Mouse (Mus musculus) forebrain, embryonic 14.5 days (tissue): ENCODE measurements around the gene Zfyve9. TPM values are rescaled to one million over a fixed set of nuclear protein-coding genes. Genes with fewer than 3 reads are reported as not detected.
A peak's percentile ranks its signal among the peaks of the same experiment; 100 is the strongest.

ENCODE experiments used
- ATAC-seq: fragments of 200-750 bp; cut with Nextera tagmentation; 2 replicates; pipeline ENCODE4 v1.8.0; 2017; ENCODE audit warnings: mild to moderate bottlenecking, moderate library complexity
- DNase-seq: peaks from one replicate; pipeline ENCODE4 v3.0.0-alpha.2; 2015; ENCODE audit warnings: low spot score
- H3K27ac ChIP-seq: fragments of 300-500 bp; sonication (generic); 2 replicates; pipeline ENCODE4 v1.5.1; 2014; ENCODE audit warnings: low read depth, mild to moderate bottlenecking, control low read depth, low read length, moderate library complexity
- H3K27me3 ChIP-seq: fragments of 300-500 bp; sonication (generic); replicated peaks from 2 replicates; pipeline ENCODE4 v1.6.1; 2014; ENCODE audit warnings: low read length, control low read depth, mixed read lengths; ENCODE audit not compliant: control insufficient read depth, insufficient read depth
- H3K36me3 ChIP-seq: fragments of 300-500 bp; sonication (generic); 2 replicates; pipeline ENCODE4 v1.6.1; 2014; ENCODE audit warnings: low read length, control low read depth; ENCODE audit not compliant: control insufficient read depth, insufficient read depth
- H3K4me1 ChIP-seq: fragments of 300-500 bp; sonication (generic); 2 replicates; pipeline ENCODE4 v1.6.1; 2014; ENCODE audit warnings: antibody characterized with exemption, low read length, control low read depth; ENCODE audit not compliant: control insufficient read depth, insufficient read depth
- H3K4me2 ChIP-seq: fragments of 300-500 bp; sonication (generic); 2 replicates; pipeline ENCODE4 v1.6.1; 2014; ENCODE audit warnings: mild to moderate bottlenecking, control low read depth, low read length
- H3K4me3 ChIP-seq: fragments of 300-500 bp; sonication (generic); 2 replicates; pipeline ENCODE4 v1.5.1; 2014; ENCODE audit warnings: low read depth, low read length, control low read depth
- H3K9ac ChIP-seq: fragments of 300-500 bp; sonication (generic); 2 replicates; pipeline ENCODE4 v1.6.1; 2014; ENCODE audit warnings: mild to moderate bottlenecking, low read length, control low read depth, moderate library complexity
- H3K9me3 ChIP-seq: fragments of 300-500 bp; sonication (generic); replicated peaks from 2 replicates; pipeline ENCODE4 v1.6.1; 2016; ENCODE audit warnings: low read length, control low read depth, mixed read lengths; ENCODE audit not compliant: control insufficient read depth
- WGBS: fragments of 180-500 bp; shearing (Covaris S2); extraction: QIAGEN DNeasy Blood & Tissue Kit; methylation state at CpG from one replicate; pipeline ENCODE4 v1.1.7; 2014; 5-methylcytosine and 5-hydroxymethylcytosine counted together
- polyA plus RNA-seq: library from polyadenylated mRNA; unstranded; fragments of >200 nt; fragmentation: Nextera tagmentation; extraction: Ambion mirVana; gene quantifications from 2 replicates; pipeline ENCODE4 v1.2.1, GENCODE M21; 2014

Zfyve9 gene
- polyA plus RNA-seq, 1 experiment from 2014 or later = 4.9 TPM

DNA sequence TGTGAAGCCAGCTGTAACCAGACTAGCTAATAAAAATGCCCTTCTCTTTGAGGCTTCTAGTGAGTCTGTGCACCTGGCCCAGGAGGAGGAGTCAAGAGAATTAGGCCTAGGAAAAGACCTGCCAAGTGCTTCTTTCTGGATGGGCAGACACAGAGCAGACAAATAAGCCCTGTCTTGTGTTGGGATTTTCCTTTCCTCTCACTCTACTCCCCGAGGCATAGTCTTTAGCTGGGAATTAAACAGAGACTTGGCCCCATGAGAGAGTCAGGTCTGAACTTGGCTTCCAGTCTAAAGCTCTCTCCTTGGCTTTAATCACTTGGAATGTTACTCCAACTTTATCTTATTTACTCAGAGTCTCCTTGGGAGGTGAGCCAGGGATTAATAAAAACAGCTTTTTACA, 13.3 kb upstream of the Zfyve9 start:
- Histone ChIP-seq H3K27me3 (no peaks in the 10 kb centered on the region), H3K4me3 (no peak overlapping the region), H3K27ac (no peak overlapping the region), H3K4me2 (no peak overlapping the region), H3K9me3 (no peaks in the 10 kb centered on the region), H3K9ac (no peak overlapping the region), H3K36me3 (no peaks in the 10 kb centered on the region), H3K4me1 (no peaks in the 10 kb centered on the region)
- DNase-seq = no peak
- no peak for ATAC-seq
- 52% methylated on average over 1 of the region's 1 CpGs for WGBS

DNA sequence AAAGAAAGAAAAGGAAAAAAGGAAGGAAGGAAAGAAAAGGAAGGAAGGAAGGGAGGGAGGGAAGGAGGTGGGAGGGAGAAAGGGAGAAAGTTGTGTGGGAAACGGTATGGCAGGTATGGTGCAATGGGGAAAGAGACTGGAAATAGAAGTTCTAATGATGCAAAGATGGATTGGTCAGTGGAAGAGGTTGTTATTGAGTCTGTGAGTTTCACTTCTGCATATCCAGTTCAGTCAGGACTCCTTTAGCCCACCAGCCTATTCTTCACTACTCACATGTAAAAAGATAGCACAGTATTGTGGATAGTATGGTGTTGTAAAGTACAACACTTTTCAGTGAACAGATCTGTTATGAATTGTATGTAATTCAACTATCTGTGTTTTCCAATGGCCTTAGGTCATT, 9.9 kb upstream of the Zfyve9 start:
- Histone ChIP-seq H3K27ac (no peak overlapping the region), H3K27me3 (no peaks in the 10 kb centered on the region), H3K4me1 (no peaks in the 10 kb centered on the region), H3K36me3 (no peaks in the 10 kb centered on the region), H3K9me3 (no peaks in the 10 kb centered on the region), H3K4me3 (no peak overlapping the region), H3K9ac (no peak overlapping the region), H3K4me2 (no peak overlapping the region)
- DNase-seq = no peak
- 83% methylated on average over 1 of the region's 1 CpGs for WGBS
- no peak for ATAC-seq

DNA sequence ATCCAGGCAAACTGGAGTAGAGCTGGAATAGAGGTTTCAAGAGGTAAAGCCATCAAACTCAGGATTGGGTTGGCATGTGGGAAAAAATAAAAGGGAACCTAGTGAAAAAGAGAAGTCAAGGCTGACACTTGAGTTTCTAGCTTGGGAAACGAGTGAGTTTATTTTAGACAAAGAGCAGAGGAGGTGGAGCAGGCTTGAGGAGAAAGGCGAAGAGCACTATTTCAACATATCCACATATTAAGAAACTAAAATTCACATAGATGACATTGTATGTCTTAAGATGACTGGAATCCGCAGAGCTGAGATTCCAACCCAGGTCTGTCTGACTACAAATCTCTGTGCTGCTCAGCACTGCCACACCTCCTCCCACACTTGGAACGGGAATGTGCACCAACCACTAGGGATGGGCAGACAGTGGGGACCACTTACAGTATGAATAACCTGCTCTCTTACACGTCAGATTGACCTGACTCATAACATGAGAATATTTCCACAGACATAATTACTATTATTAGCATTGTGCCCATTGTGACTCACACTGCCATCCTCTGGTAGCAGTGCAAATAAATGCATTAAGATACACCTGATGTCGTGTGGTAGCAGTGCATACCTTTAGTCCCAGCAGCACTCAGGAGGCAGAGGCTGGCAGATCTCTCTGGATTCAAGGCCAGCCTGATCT, 8.8 kb upstream of the Zfyve9 start:
- Histone ChIP-seq H3K4me1 (no peaks in the 10 kb centered on the region), H3K27me3 (no peaks in the 10 kb centered on the region), H3K9ac (no peak overlapping the region), H3K4me3 (no peak overlapping the region), H3K4me2 (no peak overlapping the region), H3K9me3 (no peaks in the 10 kb centered on the region), H3K27ac (no peak overlapping the region), H3K36me3 (no peaks in the 10 kb centered on the region)
- ATAC-seq = no peak
- WGBS = 79% methylated on average over 6 of the region's 6 CpGs
- DNase-seq = no peak

DNA sequence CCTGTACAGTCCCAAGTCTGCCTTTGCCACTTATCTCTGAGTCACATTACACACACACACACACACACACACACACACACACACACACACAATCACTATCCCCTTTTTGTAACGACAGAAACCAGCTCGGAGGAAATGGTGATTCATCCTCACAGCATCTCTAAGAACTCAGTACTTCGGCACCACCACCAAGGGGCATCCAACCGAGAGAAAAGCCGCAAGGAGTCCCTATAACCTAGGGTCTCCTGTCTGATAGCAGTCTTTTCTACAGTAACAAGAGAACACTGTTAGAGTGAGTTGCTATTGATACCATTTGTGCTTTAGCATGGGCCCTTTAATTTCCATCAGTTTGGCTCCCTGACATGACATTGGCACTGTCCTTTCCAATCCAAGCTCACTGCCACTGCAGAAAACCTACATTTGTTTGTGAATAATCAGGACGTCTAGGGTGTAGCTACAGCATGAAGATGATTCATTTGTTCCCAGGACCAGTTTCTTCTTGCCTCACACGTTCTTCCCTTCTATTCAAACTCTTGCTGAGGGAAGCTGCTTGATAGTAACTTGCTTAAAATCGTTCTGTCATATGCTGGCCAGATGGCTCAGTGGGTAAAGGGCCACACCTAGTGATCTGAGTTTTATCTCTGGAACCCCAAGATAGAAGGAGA, 2.0 kb upstream of the Zfyve9 start:
- DNase-seq (peak; percentile 11), ATAC-seq (no peak)
- Histone ChIP-seq H3K4me1 (peaks cover 3% of the 10 kb centered on the region), H3K9ac (no peak overlapping the region), H3K9me3 (no peaks in the 10 kb centered on the region), H3K4me2 (no peak overlapping the region), H3K36me3 (no peaks in the 10 kb centered on the region), H3K4me3 (no peak overlapping the region), H3K27me3 (no peaks in the 10 kb centered on the region), H3K27ac (no peak overlapping the region)
- WGBS = 35% methylated on average over 8 of the region's 8 CpGs

DNA sequence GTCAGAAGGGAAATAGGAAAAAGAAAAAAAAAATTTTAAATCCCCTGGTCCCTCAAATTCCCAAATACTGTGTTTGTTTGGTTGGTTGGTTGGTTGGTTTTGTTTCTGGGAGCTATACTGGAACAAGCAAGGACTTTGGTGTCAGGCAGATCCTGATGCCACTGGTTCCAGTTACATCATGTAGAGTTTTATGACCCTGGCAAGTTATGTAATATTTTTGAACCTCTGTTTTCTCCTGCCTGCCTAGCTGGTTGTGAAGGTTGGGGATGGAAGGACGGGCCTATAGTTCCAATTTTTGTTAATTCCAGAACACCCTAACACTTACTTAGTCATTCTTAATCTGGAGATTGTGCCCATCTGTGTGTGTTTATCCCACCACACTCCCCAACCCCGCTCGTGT, 998 bp upstream of the Zfyve9 start:
- H3K36me3 ChIP-seq = no peaks in the 10 kb centered on the region
- WGBS = 38% methylated on average over 3 of the region's 3 CpGs
- peak overlapping the region; percentile 86; the same call in 1 of the 2 replicates for H3K4me3 ChIP-seq
- no peaks in the 10 kb centered on the region for H3K27me3 ChIP-seq
- H3K4me2 ChIP-seq = peak overlapping the region; percentile 67
- H3K4me1 ChIP-seq = peaks cover 3% of the 10 kb centered on the region
- DNase-seq (no peak), ATAC-seq (no peak)
- no peak overlapping the region for H3K27ac ChIP-seq
- no peaks in the 10 kb centered on the region for H3K9me3 ChIP-seq
- H3K9ac ChIP-seq = no peak overlapping the region

DNA sequence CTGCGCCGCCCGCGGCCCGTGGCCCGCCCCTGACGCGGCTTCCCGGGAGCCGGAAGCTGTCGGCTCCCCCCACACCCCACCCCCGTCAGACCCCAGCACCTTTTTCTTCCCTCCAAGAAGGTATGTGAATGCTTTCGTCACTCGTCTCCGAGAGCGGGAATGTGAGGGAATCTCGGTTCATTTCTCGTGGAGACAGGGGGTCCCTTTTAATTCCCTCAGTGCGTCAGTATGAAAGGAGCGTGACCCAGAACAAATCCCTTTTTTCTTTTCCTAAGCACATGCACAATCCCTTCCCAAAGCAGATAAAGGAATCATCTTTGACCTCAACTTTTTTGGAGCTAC, 237 bp upstream of the Zfyve9 start:
- DNase-seq (peak; percentile 81), ATAC-seq (no peak)
- Histone ChIP-seq H3K4me2 (peak overlapping the region; percentile 67), H3K9me3 (no peaks in the 10 kb centered on the region), H3K9ac (peak overlapping the region; percentile 99), H3K27me3 (no peaks in the 10 kb centered on the region), H3K27ac (peak overlapping the region; percentile 98), H3K4me1 (peaks cover 3% of the 10 kb centered on the region), H3K4me3 (peak overlapping the region; percentile 86), H3K36me3 (no peaks in the 10 kb centered on the region)
- WGBS = under 1% methylated on average over 11 of the region's 20 CpGs

DNA sequence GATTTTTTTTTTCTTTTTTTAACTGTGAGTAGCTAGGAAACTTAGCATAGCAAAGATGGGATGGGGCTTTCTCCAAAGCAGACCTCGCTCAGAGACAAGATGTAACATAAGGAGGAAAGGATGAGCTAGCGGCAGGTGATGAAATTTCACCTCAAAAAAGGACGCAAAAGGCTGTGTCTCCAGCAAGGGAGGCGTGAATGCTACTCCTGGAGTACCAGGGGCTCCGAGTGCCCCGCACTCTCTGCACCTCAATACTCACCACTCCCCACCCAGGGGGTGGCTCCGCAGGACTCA, 888 bp downstream of the Zfyve9 start:
- WGBS = 0% methylated on average over 7 of the region's 7 CpGs
- ATAC-seq = no peak; the same call in 1 of the 2 replicates

DNA sequence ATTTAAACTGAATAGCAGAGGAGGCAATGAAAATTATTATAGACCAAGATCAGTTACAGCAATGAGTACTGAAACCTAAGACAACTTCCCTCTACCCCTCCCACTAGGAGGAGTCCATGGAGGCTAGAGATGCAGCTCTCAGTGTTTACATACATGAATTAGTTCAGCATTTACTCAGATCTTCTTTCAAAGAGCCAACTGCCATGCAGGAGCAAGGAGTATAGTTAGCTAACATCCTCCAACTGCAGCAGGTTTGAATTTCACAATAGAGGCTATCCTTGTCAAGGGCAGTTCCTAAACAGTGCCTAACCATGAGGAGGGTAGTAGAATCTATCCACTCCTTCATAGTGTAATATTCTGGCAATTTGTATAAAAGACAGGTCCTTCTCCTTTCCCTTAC, 12.1 kb downstream of the Zfyve9 start:
- DNase-seq (no peak), ATAC-seq (no peak)
- Histone ChIP-seq H3K4me1 (no peaks in the 10 kb centered on the region), H3K27ac (no peak overlapping the region), H3K4me3 (no peak overlapping the region), H3K36me3 (no peaks in the 10 kb centered on the region), H3K9ac (no peak overlapping the region), H3K9me3 (no peaks in the 10 kb centered on the region), H3K4me2 (no peak overlapping the region), H3K27me3 (no peaks in the 10 kb centered on the region)

More for the DNA sequence above, 888 bp downstream of the Zfyve9 start:
- Histone ChIP-seq H3K4me2 (peak overlapping the region; percentile 67), H3K27me3 (no peaks in the 10 kb centered on the region), H3K4me1 (peaks cover 3% of the 10 kb centered on the region), H3K4me3 (peak overlapping the region; percentile 86), H3K9me3 (no peaks in the 10 kb centered on the region), H3K36me3 (no peaks in the 10 kb centered on the region), H3K9ac (peak overlapping the region; percentile 99), H3K27ac (peak overlapping the region; percentile 98)
- DNase-seq = no peak

DNA sequence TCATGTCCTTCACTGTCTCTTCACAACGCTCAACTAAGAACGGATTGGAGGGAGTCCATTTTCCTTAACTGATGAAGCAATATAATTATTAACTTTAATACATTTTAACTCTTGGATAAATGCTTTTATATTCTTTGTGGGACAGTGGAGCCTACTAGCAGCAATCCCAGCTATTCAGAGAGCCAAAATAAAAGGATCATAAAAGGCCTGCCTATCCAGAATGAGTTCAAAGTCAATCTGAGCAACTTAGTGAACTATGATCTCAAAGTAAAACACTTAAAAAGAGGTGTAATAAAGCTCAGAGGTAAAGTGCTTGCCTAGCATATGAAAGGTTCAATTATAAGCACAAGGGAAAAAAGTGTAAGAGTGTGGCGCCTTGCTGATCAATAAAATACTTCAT, 21.0 kb downstream of the Zfyve9 start:
- Histone ChIP-seq H3K27ac (no peak overlapping the region), H3K9me3 (no peaks in the 10 kb centered on the region), H3K27me3 (no peaks in the 10 kb centered on the region), H3K9ac (no peak overlapping the region), H3K4me1 (no peaks in the 10 kb centered on the region), H3K4me2 (no peak overlapping the region), H3K4me3 (no peak overlapping the region), H3K36me3 (no peaks in the 10 kb centered on the region)
- DNase-seq (no peak), ATAC-seq (no peak)
- 96% methylated on average over 3 of the region's 3 CpGs for WGBS
